Mouse (Mus musculus) v-Abl transformed pro-B cells (cell line): ENCODE results near the gene Mrpl42.

Experiments
- in situ Hi-C, 2 experiments: fragments of 400-800 bp; cut with MboI; formaldehyde crosslinking; loops; one replicate each; pipeline ENCODE4 v1.15.1; 2025; ENCODE audit not compliant: unreplicated experiment in 2 of 2

Mrpl42 gene

GRCm38 (mm10) chr10:95501463-95502081 is at the start of gene Mrpl42:
Mrpl42 (minus strand) TSS chr10:95501940.
- in situ Hi-C loops, result no loop called here

- in situ Hi-C loops, result loop anchor here (5.0 to 25.0 kb wide), 9 partner anchors 342 to 1062 kb away; partner anchors contain the start of gene Btg1 (in 1 of the 2)
Observed at GRCm38 (mm10) chr10:95550506-95550905, 48.8 kb upstream of the Mrpl42 start.

- in situ Hi-C loops, result loop anchor here in 1 of 2 experiments (5.0 to 25.0 kb wide), 2 partner anchors 557 to 1063 kb away; partner anchors contain the start of gene Btg1
Observed at GRCm38 (mm10) chr10:95549080-95549479, 47.3 kb upstream of the Mrpl42 start.

GRCm38 (mm10) chr10:95548154-95548826 is 46.5 kb upstream of the Mrpl42 start:
- in situ Hi-C loops, result loop anchor here in 1 of 2 experiments (5.0 to 25.0 kb wide), 2 partner anchors 556 to 1064 kb away; partner anchors contain the start of gene Btg1

GRCm38 (mm10) chr10:95546178-95546577 is 44.4 kb upstream of the Mrpl42 start:
- in situ Hi-C loops, result loop anchor here in 1 of 2 experiments (5.0 to 25.0 kb wide), 2 partner anchors 554 to 1066 kb away; partner anchors contain the start of gene Btg1

GRCm38 (mm10) chr10:95545051-95545450 is 43.3 kb upstream of the Mrpl42 start:
- in situ Hi-C loops, result loop anchor here in 1 of 2 experiments (5.0 to 25.0 kb wide), 2 partner anchors 553 to 1067 kb away; partner anchors contain the start of gene Btg1

GRCm38 (mm10) chr10:95544651-95545050 is 42.9 kb upstream of the Mrpl42 start:
- in situ Hi-C loops, result loop anchor here in 1 of 2 experiments (5.0 to 25.0 kb wide), 3 partner anchors 442 to 1068 kb away; partner anchors contain the start of gene Btg1

- in situ Hi-C loops, result loop anchor here in 1 of 2 experiments (5.0 to 25.0 kb wide), 2 partner anchors 442 to 1068 kb away; partner anchors contain the start of gene Btg1
Observed at GRCm38 (mm10) chr10:95544004-95544403, 42.3 kb upstream of the Mrpl42 start.

GRCm38 (mm10) chr10:95543377-95543776 is 41.6 kb upstream of the Mrpl42 start:
- in situ Hi-C loops, result loop anchor here in 1 of 2 experiments (5.0 to 25.0 kb wide), 2 partner anchors 441 to 1069 kb away; partner anchors contain the start of gene Btg1

- in situ Hi-C loops, result loop anchor here in 1 of 2 experiments (5.0 to 25.0 kb wide), 2 partner anchors 441 to 1069 kb away; partner anchors contain the start of gene Btg1
Observed at GRCm38 (mm10) chr10:95542916-95543315, 41.2 kb upstream of the Mrpl42 start.

- in situ Hi-C loops, result loop anchor here in 1 of 2 experiments (5.0 to 25.0 kb wide), 2 partner anchors 438 to 1072 kb away; partner anchors contain the start of gene Btg1
Observed at GRCm38 (mm10) chr10:95539841-95540240, 38.1 kb upstream of the Mrpl42 start.

- in situ Hi-C loops, result loop anchor here in 1 of 2 experiments (25.0 kb wide), 1 partner anchor 1073 kb away; the partner anchor contains the start of gene Btg1
Observed at GRCm38 (mm10) chr10:95539260-95539659, 37.5 kb upstream of the Mrpl42 start.

GRCm38 (mm10) chr10:95536222-95536541 is 34.4 kb upstream of the Mrpl42 start:
- in situ Hi-C loops, result loop anchor here in 1 of 2 experiments (25.0 kb wide), 1 partner anchor 1076 kb away; the partner anchor contains the start of gene Btg1

GRCm38 (mm10) chr10:95535399-95536221 is 33.9 kb upstream of the Mrpl42 start:
- in situ Hi-C loops, result loop anchor here in 1 of 2 experiments (25.0 kb wide), 1 partner anchor 1077 kb away; the partner anchor contains the start of gene Btg1

- in situ Hi-C loops, result loop anchor here in 1 of 2 experiments (25.0 kb wide), 1 partner anchor 1079 kb away; the partner anchor contains the start of gene Btg1
Observed at GRCm38 (mm10) chr10:95533382-95533781, 31.6 kb upstream of the Mrpl42 start.

- in situ Hi-C loops, result loop anchor here in 1 of 2 experiments (25.0 kb wide), 1 partner anchor 1079 kb away; the partner anchor contains the start of gene Btg1
Observed at GRCm38 (mm10) chr10:95532916-95533315, 31.2 kb upstream of the Mrpl42 start.

- in situ Hi-C loops, result loop anchor here in 1 of 2 experiments (25.0 kb wide), 1 partner anchor 1082 kb away; the partner anchor contains the start of gene Btg1
Observed at GRCm38 (mm10) chr10:95530551-95531121, 28.9 kb upstream of the Mrpl42 start.

- in situ Hi-C loops, result loop anchor here in 1 of 2 experiments (25.0 kb wide), 1 partner anchor 1086 kb away; the partner anchor contains the start of gene Btg1
Observed at GRCm38 (mm10) chr10:95526495-95527122, 24.9 kb upstream of the Mrpl42 start.

GRCm38 (mm10) chr10:95525871-95526270 is 24.1 kb upstream of the Mrpl42 start:
- in situ Hi-C loops, result loop anchor here in 1 of 2 experiments (25.0 kb wide), 1 partner anchor 1086 kb away; the partner anchor contains the start of gene Btg1
